Mouse (Mus musculus) liver, adult 10 weeks (tissue): ENCODE measurements around the gene Lepr. TPM values are rescaled to one million over a fixed set of nuclear protein-coding genes. Genes with fewer than 3 reads are reported as not detected.

Experiments
- polyA plus RNA-seq: library from polyadenylated mRNA; stranded (reverse); fragments of 350-450 nt; fragmentation: Illumina TruSeq; extraction: RNeasy Lipid Tissue Mini Kit (QIAGEN cat#74804); gene quantifications from one replicate; pipeline ENCODE4 v1.2.3, GENCODE M21; 2014; ENCODE audit warnings: low read depth, low replicate concordance

The Lepr gene
- polyA plus RNA-seq, result 8.4 TPM

GRCm38 (mm10) chr4:101717367-101718121, at the start of gene Lepr:
Gene Lepr (plus strand): TSS chr4:101717404.

GRCm38 (mm10) chr4:101843923-101844322, 126.7 kb downstream of the Lepr start, which contains the start of gene B020004J07Rik:
Gene B020004J07Rik (minus strand): TSS chr4:101844023.

Other genes starting within 250 kb of the Lepr start
- 0.08 TPM for gene Dnajc6, start 220.8 kb upstream of the Lepr start, polyA plus RNA-seq
- 15.3 TPM for gene Leprot, start 69.7 kb upstream of the Lepr start, polyA plus RNA-seq
- not detected for gene B020004J07Rik, start 126.6 kb downstream of the Lepr start, polyA plus RNA-seq
- gene C130073F10Rik, start 176.4 kb downstream of the Lepr start, polyA plus RNA-seq, result not detected
- gene Gm12800, start 191.7 kb downstream of the Lepr start, polyA plus RNA-seq, result not detected
- not detected for gene Gm12794, start 223.0 kb downstream of the Lepr start, polyA plus RNA-seq